Mouse (Mus musculus) adrenal gland, postnatal 14 days (tissue): ENCODE results near the gene Enkur. TPM values are rescaled to one million over a fixed set of nuclear protein-coding genes. Genes with fewer than 3 reads are reported as not detected.
A peak's percentile ranks its signal among the peaks of the same experiment; 100 is the strongest.
"Not testable (repeated sequence)": the region's sequence is repeated elsewhere in the genome, so short reads cannot be mapped to it uniquely, and the experiment has no call there.

Source experiments
- DNase-seq: peaks from one replicate; pipeline ENCODE4 v3.0.0; 2021; ENCODE audit warnings: mixed read lengths
- long read RNA-seq, 2 experiments: library from polyadenylated mRNA; stranded (forward); transcript quantifications; one replicate each; pipeline ENCODE4 v2.0.0; 2021
- total RNA-seq: library from RNA; stranded (reverse); gene quantifications from 2 replicates; pipeline ENCODE4 v1.2.3, GENCODE M21; 2021

Gene Enkur
- 1.1 and 1.7 TPM in 2 replicates for total RNA-seq
- long read RNA-seq, experiment 1: 0 reads
- long read RNA-seq, experiment 2: 0 reads

DNA sequence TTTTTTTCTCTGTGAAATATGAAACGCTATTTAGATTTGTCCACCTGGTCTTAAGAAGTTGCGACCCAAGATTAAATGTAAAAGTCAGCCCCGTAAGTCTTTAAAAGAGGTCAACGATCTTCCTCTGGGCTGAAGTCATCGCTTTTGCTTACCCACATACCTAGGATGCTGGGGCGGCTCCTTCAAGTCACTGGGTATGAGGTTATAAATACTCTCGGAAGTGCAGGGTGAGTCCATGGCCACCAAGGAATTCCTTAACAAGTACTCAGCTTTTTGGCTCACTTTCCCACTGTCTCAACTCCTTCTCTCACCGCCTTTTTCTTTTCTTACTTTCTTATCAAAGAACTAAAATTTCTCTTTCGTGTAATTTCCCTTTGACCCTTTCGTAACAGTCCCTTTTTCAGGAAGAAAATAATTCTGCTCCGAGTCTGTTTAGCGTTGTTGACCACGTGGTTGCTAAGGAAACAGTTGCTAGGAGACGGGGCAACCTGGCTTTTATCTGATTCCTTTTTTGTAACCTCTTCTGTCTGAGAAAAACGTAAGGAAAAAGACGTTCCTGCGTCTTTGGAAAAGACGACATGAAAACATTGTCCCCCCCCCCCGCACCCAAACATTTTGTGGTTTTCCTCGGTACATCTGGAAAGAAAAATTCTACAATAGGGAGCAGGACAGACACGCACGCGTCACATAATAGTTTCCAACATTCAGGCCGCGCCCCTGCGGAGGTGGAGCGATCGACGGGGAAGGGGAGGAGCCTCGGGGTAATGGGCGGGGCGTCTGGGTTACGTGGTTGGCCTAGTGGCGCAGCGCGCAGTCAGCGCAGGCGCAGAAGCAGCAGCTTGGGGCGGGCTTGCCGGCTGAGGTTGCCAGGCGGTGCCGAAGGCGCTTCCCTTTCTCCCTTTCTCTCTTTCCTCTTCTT lies at the start of gene Enkur, which contains the start of gene Thnsl1:
Enkur (minus strand) TSS at position 454 of the 919 bp plus-strand sequence.
Thnsl1 (plus strand) TSS at position 813 of the 919 bp plus-strand sequence.
- DNase-seq: peak; percentile 99

DNA sequence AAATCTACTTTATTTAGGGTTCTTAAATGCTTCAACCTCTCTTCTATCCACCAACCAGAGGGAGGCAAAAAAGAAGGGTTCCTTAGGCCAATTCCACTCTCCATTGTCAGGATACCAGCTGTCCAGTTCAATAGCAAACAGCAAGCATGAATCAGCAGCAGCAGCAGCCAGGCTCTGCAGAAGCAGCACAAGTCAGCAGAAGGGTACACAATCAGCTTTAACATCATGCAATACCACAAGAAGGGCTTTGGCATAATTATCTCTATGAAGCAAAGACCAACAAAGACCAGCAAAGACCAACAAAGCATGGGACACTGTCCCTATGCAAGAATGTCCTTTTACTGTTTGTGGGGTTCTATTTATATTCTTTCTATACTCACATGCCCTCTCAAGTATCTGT lies 49.1 kb upstream of the Enkur start:
- DNase-seq: no peak

DNA sequence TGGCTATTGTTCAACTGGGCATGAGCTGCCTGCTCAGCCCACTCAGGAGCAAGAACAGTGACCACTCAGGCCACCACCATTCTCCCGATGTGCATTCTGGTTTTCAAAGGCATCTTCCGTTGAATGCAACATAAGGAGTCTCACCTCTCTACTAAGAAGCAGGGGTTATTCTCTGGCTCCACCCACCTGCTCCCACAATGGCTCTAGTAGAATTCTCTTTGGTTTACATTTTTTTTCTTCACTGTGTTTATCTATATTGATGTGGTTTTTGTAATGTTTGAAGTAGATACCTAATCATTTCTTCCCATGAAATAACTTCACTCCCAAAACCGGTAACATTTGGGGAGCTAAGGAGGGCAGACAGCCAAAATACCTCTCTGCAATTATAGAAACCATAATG lies 48.5 kb upstream of the Enkur start:
- no peak for DNase-seq

DNA sequence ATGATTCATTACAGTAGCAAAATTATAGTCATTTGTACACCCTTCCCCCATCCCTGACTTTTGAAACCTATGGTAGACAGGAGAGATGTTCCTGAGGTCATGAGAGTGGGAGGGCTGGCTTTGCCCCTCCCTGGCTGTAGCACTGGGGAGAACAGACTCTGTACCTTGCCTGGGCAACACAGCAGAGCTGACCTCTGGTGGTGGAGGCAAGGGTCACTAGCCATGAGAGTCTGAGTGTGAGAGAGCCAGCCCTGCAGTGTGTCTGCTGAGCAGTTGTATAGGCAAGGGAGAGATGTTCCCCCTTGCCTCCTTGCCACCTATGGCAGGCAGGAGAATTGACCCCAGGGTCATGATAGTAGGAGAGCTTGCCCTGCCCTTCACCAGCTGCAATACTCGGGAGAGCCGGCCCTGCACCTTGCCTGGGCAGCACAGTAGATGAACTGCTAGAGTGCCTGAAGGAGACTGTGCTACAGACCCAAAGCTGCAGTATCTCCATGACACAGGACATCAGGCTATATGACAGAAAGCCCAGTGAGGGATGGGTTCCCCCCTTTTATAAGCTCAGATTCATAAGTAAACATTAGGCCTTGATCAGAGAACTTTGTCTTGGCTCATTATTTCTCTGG lies 40.4 kb upstream of the Enkur start:
- DNase-seq: no peak

DNA sequence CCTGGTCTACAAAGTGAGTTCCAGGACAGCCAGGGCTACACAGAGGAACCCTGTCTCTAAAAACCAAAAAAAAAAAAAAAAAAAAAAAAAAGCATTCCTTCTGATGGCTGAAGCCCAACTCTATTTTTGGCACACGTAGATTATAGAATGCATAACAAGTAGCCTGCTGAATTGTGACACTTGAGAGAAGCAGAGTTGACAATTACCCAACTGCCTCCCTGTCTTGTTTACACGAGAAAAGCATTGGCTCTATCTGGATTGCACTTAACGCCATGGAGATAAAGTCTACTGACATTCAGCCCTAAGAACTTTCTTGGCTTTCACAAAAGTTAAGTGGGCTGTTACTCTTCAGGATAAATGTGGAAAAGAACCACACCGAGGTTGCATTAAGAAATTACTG lies 39.8 kb upstream of the Enkur start:
- no peak for DNase-seq

DNA sequence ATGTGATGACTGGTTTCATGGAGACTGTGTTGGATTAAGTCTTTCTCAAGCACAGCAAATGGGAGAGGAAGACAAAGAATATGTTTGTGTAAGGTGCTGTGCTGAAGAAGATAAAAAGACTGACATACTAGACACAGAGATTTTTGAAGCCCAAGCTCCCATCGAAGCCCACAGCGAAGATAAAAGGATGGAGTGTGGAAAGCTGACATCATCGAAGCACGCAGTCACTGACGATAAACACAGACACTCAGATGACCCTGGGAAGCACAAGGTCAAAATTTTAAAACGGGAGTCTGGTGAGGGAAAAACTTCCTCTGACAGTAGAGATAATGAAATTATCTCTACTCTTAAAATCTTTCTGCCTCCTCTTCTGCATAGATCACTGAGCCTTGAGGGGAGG lies 38.9 kb upstream of the Enkur start:
- DNase-seq: not testable (repeated sequence)

DNA sequence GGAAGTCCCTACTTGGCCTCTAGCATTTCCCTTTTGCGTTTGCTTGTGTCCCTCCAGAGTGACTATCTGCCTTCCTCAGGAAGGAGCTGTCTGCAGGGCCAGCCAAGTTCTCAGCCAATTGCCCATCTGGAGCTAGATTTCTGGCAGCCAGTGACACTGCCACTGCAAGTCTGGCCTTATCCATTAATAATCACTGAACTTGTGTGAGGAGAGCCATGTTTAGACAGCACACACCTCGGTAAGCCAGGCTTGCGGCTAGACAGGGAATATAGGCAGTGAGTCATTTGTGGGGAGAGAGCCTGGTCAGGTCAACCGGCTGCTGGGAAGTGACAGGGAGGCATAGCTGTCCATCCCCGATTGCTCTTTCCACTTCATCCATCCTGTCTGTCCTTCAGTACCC lies 31.7 kb upstream of the Enkur start:
- peak; percentile 12 for DNase-seq

DNA sequence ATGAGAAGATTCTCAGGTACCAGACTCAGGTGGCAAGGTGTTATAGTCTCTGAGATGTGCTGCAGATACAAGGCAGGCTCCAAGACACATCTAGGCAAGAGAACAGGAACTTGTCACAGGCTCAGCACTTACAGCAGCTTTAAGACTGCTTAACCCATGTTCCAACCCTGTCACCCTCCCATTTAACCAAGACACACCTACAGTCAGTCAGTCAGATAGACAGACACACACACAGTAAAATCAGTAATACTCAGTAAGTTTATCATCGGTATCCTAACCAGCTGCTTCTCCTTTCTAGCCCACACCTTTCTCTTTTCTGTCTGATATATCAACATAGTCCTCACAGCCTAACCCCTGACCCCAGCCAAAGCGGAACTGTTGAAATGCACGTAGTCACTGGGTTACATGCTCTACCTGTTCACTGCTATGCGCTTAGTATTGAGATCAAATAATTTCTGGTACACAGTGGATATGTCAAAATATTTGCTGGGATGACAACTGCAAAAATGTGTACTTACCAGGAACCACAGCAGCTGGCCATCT lies 30.8 kb upstream of the Enkur start:
- no peak for DNase-seq

DNA sequence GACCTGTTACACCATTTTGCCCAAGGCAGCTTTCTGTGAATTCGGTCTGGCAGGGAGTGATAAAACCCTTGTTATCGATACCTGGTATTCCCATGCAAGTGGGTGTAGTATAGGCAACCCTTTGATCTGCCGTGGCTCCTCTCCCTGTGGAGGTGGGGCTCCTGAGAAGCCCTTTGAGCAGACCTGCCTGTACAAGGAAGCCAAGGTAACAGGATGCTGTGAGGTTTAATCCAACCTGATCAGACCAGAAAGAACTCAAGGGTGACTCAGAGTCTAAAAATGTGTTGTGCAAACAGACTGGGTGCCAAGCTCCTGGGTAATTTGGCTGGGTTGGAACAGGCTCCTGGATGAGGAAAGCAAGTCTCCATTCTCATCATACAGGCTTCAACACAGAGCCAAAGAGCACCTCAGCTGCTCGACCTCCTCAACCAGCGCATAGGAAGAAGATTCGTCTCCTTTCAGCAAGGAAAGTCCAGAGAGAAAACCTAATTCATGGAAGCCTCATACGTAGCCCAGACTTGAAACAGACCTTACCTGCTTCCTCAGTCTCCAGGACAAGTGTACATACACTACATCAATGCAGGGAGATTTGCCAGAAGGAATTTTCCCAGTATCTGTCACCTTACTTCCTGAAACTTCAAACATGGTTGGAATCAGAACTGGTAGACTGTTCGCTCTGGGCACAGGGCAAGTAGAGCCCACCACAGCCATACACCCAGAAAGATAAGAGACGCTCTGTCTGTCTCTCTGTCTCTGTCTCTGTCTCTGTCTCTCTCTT lies 29.9 kb upstream of the Enkur start:
- DNase-seq: no peak

DNA sequence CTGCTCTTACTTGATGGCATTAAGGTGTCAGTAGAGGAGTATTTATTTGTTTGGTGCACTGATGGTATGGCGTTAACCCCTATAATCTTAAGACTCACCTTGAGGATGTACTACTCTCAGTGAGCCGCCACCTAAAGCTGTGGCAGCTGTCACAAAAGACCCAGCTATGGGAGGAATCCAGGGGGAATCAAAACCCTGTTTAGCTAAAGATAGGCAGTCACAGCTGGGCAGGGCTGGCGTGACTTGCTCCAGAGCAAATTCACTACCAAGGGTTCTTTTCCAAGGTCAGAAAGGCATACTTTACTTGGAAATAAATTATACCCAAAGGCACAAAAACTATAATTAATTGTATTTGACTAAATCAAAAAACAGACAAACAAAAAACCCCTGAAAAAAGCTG lies 26.0 kb upstream of the Enkur start:
- no peak for DNase-seq

DNA sequence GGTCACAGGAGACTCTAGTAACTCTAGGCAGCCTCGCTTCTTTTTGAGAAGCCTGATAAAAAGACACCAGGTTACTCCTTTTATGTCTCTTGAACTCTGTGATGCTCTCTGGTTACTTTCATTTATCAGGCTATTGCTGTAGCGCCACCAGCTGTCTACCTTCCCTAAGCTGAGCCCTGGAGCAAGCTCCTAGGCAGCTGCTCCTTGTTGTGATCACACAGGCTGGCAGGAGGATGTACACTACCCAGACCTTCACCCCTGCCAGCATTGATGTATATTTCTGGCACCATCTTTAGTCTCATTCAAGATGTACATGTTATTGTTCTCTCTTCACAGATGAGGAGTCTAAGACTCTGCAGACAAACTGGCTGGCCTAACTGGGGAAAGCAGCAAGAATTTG lies 25.1 kb upstream of the Enkur start:
- DNase-seq: no peak

DNA sequence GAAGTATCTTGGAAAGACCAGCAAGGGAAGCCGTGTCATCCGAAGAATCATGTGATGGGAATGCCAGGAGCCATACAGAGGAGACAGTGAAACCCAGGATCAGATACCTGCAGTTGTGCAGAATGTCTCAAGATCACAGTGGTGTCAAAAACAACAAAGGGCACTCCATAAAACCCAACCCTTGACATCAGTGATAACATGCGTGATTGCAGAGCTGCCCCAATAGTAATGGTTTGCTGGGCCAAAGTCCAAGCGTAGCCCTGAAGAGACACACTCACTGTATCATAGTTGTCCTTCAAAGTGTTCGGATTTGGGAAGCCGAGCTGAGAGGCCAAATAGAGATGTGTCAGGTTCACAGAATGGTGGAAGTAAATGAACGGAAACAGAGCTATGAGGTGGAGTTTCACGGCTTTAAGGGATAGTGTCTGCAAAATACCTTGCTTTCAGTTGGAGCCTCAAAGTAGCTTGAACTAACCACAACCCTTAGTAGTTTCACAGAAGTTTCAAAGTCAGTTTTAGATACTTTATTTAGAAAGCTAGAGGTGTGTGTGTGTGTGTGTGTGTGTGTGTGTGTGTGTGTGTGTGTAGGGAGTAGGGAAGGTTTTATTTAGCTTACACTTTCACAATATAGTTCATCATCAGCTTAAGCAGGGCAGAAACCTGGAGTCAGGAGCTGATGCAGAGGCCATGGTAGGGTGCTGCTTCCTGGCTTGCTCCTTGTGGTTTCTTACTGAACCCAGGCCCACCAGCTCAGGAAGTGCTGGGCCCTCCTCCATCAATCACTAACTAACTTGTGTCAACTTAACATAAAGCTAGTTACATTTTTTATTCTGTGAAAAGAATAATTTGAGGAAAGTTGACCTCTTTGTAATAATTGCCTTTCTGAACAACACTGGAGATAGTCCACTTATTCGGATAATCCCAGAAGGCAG lies 17.6 kb upstream of the Enkur start:
- DNase-seq: no peak

DNA sequence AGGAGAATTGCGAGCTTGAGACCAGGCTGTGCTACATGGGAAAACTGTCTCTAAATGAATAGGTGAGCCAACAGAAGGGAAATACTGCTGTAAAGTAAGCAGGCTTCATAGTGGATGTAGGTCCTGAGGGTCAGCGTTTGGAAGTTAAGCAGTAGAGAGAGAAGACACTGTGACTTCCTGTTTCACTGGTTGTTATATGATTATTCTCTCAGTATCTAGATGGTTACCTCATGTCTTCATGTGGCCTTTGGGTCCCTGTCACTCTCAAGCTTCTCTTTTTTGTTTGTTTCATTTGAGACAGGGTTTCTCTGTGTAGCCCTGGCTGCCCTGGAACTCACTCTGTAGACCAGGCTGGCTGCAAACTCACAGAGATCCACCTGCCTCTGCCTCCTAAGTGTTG lies 10.1 kb upstream of the Enkur start:
- no peak for DNase-seq

DNA sequence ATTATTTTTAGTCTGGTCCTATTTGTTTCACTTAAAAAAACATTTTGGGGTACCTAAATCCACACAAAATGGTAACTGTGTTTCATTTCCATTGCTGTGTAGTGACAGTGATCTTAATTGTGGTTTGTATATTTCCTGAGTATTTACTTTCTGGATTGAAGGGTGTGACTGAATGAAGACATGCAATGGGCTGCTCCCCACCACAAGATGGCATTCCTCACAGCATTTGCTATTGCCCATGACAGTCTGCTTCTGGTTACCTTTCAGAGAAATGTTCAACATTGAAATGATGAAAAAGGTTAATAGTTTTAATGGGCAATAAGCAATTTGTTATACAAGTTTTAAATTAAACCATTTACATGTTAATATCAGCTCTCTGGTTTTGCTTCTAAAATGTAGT lies 9.2 kb upstream of the Enkur start:
- no peak for DNase-seq

DNA sequence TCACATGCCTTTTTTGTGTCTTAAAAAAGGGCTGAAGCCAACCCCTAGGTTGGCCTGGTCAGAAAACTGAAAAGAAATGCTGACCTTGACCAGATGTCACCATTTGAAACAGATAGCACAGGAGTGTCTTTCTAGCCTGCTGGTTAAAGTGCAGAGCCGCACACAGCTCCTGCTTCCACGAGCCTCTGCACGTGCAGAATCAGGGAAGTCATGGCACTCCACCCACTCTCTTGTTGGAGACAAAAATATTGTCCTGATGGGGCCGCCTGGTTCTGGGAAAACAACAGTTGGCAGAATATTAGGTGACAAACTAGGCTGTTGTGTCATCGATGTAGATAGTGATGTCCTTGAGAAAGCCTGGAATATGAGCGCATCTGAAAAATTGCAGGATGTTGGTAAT lies 6.2 kb upstream of the Enkur start:
- DNase-seq: peak; percentile 50

DNA sequence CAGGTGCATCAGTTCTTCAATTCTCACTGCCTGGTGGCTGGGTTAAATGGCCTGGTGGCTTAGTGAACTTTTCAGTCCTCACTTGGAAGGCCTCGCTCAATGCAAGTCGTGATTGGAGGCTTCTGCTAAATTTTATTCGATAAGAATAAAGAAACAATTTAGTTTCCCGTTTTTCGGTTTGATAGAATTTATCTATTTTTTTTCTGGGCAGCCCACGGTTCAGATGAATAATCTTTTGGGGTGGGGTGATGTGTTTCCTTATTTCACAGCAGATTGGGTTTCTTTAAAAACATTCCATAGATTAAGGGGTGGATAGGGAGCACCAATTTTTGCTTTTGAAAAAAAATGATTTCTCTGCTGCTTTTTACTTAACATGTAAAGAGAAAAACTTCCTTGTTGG lies 1.1 kb upstream of the Enkur start:
- DNase-seq: no peak

DNA sequence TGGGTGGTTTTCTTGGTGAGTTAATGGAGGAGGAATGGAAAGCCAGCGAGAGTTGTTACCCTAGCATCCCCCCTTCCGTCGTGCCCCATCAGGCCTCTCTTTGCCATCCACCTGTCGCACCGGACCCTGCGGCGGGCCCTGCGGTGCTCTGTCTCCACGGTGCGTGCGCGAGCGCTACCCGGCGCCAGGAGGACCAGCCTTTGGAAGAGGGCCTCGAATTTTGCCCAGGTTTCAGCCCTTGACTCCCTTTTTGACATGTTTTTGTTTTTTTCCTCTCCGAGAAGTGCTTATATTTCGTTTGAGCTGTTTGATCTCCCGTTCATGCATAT lies 630 bp upstream of the Enkur start:
- no peak for DNase-seq

DNA sequence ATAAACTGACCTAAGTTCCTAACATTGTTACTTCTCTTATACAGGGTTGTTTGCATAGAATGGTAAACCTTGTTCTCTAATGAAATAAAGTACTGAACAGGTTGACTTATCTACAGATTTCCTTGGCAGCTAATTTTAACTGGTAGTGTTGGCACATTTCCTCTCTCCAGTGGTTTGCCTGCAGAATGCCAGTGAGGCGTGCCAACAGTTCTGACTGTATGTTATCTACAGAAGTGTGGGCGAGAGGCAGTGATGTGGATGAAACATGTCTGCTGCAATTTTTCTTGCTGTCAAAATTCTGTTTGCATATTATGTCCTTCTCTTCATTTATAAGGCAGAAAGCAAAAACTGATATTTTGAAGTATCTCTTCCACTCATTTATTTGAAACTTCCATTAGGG lies 2.4 kb downstream of the Enkur start:
- DNase-seq: no peak

DNA sequence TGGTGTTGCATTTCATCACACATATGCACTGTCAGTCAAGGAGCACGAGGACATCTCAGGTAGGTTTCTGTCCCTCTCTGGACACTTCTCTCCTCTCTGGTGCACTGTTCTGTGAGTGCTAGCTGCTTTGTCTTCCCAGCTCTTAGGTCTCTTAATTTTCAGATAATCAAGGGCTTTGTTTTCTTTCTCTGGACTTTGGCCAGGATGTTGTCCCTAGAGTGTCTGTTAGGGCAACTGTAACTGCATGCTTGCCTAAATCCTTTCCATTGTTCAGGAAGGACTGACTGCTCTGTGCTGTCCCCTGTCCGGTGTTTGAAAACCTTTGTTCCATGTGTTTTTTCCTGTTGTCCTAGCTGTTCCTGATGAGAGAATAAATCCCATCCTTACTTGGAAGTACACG lies 6.1 kb downstream of the Enkur start:
- no peak for DNase-seq

DNA sequence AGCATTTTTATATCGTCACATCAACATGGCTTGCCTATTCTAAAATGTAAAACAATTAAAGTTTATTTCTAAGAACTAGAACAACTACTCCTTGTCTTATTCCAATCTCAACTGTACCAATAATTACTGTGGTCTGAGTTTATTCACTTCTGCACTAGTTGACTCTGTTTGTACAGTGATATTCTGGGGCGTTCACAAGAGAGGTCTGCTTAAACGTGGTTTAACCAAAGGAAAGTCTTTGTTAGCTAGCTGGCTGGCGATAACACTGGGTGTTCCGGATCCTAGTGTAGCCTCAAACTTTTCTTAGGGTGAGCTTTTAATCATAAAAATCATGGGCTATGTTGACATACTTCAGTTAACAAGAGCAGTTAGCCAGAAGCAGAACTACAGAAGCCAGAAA lies 9.9 kb downstream of the Enkur start:
- DNase-seq: no peak

DNA sequence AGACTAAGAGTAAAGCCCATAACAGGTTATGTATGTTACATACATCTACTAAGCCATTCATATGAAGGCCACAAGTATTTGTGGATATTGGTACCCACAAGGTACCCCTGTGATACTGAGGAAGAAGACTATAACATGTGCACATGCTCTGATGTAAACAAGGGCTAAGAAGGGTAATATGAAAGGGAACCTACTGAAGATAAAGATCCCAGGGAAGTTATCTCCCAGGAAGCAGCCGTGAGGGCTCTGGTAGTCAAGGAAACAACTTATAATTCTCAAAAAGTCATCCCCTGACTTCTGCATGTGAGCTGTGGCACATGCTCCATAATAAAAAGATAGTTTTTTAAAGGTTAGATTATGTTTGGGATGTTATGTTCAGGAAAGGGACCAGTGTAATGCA lies 13.9 kb downstream of the Enkur start:
- DNase-seq: no peak

DNA sequence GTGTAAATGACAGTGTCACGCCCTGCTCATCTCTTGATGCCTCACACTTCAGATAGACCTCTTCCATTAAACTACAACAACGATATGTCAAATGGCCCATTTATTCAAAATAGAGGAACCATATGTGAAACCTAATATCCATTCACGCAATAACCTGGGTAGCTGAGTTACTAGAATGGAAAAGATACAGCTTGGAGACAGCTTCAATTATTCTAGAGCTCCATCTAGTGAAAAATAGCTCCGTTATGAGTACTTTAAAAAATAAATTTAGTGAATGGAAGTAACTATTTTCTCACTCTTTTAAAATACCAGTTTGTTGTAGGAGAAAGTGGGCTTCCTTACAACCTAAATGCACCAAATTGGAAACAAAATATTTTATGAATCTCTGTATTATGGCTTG lies 16.6 kb downstream of the Enkur start:
- no peak for DNase-seq
